Mouse (Mus musculus): ENCODE measurements around the gene Gm765.

Gm765 gene

DNA sequence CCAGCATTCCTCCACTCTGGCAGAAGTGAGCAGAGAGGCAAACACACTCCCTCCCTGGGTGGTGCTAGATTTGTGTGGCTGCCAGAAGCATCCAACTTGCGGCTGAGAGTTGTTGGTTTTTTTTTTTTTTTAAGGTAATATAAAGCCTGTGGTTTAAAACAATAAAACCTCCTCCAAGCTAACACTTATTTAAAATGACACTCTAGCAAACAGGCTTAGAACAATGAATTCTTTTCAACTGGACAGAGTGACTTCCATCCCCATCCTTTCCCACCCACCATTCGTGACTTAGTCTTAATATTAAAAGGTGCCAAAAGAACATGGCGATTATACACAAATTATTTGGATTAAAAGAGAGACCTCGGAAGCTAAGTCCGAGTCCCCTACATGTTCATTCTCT lies at the start of gene Gm765:
TSS of gene Gm765 (minus strand) at position 101 of the 400 bp plus-strand sequence.
- no peak for DNase-seq (ENCODE audit: low spot score in 2 of 2)

GRCm38 (mm10) chr6:98385487-98385886 lies 42.9 kb upstream of the Gm765 start:
- DNase-seq (ENCODE audit: low spot score in 2 of 2), result peak; percentile 40 to 60

GRCm38 (mm10) chr6:98384431-98384830 lies 41.9 kb upstream of the Gm765 start:
- DNase-seq (ENCODE audit: low spot score in 2 of 2), result peak in 1 of 2 experiments; percentile 10

DNA sequence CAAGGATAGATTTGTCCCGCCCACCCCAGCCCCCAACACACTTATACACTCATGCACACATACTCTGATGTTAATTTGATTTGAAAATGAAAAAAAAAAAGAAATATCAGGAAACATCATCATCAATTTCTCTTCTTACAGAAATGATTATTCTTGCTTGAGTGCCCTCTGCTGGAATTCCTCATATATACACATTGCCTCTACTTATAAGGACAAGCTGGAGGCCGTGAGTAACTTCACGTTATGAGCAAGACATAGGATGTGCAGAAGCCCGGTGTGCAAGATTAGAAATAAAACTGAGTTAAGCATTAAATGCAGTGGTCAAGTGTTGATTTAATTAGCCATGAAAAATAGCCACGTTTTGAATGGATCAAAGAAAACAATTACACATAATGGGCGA lies 40.9 kb upstream of the Gm765 start:
- DNase-seq (ENCODE audit: low spot score in 2 of 2), result peak; percentile 12 to 14

DNA sequence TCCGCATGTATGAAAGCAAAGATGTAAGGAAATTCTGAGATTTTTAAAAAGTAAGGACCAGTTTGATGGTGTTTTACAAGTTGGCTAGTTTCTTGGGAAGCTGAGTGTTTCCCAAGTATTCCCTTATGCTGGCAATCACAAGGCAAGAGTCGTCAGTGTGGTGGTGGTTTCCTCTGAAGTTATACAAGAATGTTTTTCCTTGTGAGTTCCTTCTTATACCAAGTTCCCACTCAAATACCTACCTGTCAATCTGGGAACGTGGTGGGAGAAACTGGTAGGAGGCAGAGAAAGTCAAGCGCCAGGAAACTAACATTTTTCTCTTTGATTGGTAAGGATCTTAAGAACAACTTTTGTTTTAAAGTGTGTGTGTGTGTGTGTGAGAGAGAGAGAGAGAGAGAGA lies 23.6 kb upstream of the Gm765 start:
- DNase-seq (ENCODE audit: low spot score in 2 of 2), result no peak

- DNase-seq (ENCODE audit: low spot score in 2 of 2), result no peak
Measured at GRCm38 (mm10) chr6:98355271-98355670, 12.7 kb upstream of the Gm765 start.

- peak in 1 of 2 experiments; percentile 20 for DNase-seq (ENCODE audit: low spot score in 2 of 2)
Measured at GRCm38 (mm10) chr6:98353285-98353684, 10.7 kb upstream of the Gm765 start.

DNA sequence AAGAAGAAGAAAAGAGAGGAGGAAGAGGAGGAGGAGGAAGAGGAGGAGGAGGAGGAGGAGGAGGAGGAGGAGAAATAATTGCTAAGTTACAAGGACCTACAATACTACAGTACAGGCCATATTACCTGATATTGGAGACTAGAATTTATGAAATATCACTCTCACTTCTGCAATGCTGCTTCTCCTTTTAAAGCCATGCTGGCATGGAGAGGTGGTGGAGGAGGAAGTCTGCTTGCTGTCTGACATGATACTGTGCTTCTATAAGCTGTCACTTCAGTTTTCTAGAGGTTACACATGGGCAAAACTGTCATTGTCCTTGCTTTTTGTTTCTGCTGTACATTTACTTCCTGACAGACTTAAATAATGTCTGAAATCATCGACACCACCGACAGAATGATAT lies 9.8 kb downstream of the Gm765 start:
- DNase-seq (ENCODE audit: low spot score in 2 of 2), result no peak

DNA sequence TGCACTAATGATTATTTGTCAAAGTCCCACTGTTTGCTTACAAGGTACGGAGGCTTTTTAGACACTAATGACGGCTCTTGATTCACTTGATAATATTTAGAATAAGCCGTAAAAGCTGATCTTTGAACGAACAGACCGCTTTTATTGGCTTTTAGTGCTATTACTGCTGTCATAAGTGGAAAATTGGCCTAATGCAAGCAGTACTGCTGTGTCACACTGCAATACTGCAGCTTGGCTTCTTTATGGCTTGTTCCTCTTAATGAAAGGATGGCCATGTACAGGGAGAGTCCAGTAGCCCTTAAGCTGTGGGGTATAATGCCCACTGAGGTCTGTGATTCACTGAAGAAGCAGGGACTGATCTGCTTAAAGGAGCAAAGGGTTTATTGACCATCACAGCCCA lies 30.9 kb downstream of the Gm765 start:
- DNase-seq (ENCODE audit: low spot score in 2 of 2), result no peak

DNA sequence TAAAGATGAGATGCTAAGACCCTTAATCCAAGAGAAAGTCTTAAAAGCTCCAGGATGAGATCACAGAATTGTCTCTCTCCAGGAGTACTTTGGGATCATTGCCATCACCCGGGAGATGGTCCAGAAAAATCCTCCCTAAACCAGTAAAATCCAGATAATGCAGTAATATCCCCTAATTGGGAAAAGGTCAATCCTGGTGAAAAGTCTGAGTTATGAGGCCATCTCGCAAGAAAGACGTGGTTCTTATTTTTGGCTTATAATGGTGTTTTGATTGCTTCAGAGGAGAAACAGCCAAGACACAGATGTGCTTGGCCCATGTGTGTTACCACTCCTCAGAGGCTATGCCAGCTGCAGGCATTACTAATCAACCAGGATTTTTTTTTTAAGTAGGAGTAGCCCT lies 34.9 kb downstream of the Gm765 start:
- no peak for DNase-seq (ENCODE audit: low spot score in 2 of 2)

- no peak for DNase-seq (ENCODE audit: low spot score in 2 of 2)
Measured at GRCm38 (mm10) chr6:98307159-98307558, 35.4 kb downstream of the Gm765 start.

- DNase-seq (ENCODE audit: low spot score in 2 of 2), result no peak
Measured at GRCm38 (mm10) chr6:98292064-98292463, 50.5 kb downstream of the Gm765 start.

- peak in 1 of 2 experiments; percentile 24 for DNase-seq (ENCODE audit: low spot score in 2 of 2)
Measured at GRCm38 (mm10) chr6:98288316-98288715, 54.2 kb downstream of the Gm765 start.

DNA sequence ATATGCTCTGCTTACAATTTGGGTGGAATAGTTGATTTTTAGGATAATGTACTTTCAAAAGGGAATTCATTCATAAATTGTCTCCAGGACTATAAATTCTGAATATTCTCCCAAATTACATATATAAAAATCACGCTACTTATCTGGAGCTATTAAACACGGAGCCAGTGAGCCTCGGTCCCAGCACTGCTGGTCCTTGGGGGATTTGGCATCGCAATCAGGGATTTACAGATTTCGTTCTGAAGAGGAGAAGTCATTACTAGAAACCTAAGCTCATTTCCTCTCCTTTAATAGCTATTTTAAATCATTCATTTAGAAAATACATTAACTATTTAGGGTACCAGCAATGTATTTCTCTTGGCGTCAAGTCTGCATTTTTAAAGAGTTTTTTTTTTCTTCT lies 55.0 kb downstream of the Gm765 start:
- no peak for DNase-seq (ENCODE audit: low spot score in 2 of 2)

- peak in 1 of 2 experiments; percentile 17 for DNase-seq (ENCODE audit: low spot score in 2 of 2)
Measured at GRCm38 (mm10) chr6:98285190-98285589, 57.4 kb downstream of the Gm765 start.

- DNase-seq (ENCODE audit: low spot score in 2 of 2), result no peak
Measured at GRCm38 (mm10) chr6:98282791-98283190, 59.8 kb downstream of the Gm765 start.

DNA sequence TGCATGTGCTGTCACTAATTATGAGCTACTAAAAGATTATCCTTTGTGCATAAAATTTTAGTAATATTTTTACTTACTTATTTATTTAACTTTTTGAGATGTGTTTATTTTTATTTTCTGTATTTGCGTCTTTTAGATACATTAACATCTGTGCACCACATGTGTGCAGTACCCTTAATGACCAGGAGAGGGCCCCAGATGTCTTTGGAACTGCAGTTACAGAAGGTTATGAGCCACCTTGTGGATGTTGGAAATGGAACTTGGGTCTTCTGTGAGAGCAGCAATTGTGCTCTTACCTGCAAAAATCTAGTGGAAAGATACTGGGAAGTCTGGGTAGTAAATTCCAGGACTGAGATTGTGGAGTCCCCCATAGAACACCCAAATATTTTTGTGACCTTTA lies 71.0 kb downstream of the Gm765 start:
- DNase-seq (ENCODE audit: low spot score in 2 of 2), result no peak

DNA sequence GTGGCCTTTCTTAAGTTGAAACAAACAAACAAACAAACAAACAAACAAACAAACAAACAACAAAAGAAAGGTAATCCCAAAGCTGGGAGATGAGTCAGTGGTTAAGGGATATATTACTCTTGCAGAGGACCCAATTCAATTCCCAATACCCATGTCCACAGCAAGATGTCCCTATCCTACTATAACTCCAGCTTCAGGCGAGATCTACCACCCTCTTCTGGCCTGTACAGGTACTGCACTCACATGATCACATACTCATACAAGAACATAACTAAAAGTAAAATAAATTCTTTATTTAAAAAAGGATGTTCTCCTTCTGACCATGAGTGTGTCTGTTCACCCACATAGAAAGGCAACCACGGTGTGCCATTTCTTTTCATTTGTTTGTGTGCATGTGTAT lies 79.6 kb downstream of the Gm765 start:
- no peak for DNase-seq (ENCODE audit: low spot score in 2 of 2)

DNA sequence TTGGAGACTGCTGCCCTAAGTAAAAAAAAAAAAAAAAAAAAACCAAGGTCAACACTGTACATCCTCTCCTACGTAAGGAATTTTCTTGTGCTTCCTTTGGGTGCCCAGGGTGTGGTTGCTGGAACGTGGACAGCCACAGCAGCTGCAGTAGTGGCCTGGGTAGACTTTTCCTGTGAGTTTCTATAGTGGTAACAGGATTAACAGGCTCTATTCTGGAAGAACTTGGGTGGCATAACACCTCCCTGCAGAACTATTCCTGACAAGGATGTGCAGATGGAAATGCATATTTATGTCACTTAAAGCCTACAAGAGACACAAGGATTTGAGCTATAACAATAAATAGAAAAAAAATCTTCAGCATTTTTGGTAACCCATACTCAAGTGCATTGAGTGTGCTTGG lies 83.5 kb downstream of the Gm765 start:
- DNase-seq (ENCODE audit: low spot score in 2 of 2), result peak; percentile 46 to 84

DNA sequence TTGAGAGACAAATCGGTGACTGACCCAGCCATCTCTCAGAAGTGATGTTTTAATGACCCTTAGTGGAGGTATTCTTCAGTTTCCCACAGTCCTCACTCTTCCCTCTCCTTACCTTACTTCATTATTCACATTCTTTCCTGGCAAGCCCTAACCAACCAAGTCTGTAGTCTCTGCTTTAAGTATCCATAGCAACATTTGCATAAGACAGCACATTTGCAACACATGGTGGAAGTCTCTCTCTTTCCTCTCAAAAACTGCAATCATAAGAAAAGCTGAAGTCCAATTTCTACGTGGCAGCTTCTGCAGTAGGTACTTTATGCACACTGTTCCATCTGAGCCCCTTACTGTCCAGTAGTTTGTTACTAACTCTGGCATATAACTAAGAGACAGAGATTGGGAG lies 96.1 kb downstream of the Gm765 start:
- DNase-seq (ENCODE audit: low spot score in 2 of 2), result peak in 1 of 2 experiments; percentile 19

- DNase-seq (ENCODE audit: low spot score in 2 of 2), result no peak
Measured at GRCm38 (mm10) chr6:98243186-98243585, 99.4 kb downstream of the Gm765 start.

DNA sequence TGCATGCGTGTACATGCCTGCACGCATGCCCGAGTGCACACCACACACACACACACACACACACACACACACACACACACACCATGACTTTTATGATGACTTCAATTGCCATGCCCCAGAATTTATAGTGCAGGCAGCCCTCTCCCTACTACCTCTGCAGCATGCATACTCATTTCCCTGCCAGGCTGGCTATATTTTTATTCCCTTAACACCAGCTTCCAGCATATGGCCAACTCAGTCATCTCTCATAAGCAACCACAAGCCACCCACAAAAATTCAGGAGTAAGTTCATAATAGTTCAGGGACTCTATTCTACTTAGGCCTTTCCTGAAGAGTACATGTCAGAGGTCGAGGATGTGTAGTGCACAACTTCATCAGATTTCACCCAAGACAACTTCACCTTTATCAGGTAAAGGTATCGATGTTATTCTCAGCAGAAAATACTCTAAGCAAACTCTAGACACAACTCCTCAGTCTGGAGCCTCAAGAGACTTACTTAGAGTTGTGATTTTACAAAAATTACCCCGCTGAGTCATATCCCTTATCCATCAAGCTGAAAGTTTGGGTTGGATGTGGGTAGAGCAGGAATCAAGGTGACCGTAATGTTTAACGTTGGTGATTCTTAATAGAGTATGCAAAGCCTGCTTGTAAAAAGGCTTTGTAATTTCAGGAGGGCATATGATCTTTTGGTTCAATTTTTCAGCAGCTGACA lies 101.8 kb downstream of the Gm765 start:
- DNase-seq (ENCODE audit: low spot score in 2 of 2), result peak; percentile 26 to 68

DNA sequence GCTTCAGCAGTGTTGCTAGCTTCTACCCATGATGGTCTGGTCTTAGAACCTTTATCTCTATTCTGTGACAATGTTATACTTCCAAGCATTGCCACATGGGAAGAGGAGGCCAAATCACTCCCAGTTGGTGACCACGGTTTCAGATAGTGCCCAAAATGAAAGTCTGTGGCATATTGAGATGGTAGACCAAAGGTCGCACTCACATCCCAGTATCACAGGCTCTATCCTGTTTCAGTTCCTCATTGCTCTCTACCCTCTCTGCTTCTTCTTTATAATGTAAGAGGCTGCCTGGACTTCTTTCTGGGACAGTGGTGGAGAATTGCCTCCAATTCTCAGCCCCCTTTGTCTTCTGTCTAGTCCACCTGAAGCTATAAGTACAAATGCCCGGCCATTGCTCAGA lies 108.5 kb downstream of the Gm765 start:
- DNase-seq (ENCODE audit: low spot score in 2 of 2), result no peak

DNA sequence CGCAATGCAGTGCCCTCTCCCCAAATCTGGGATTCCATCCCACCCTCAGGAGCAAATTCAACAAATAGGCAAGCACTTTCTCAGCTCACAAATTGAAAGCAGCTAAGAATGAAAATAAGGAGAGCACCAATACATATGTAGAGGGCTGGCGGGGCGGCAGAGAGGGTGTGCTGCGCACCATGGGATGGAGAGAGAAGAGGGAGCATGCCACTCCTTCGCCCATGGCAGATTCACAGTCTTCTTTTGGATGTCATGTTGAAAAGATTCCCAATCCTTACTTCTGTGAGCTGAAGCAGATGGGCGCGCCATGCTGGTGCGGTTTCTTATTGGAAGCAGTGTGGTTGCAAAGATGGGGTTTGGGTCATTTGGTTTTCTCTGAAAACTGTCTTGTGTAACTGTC lies 118.6 kb downstream of the Gm765 start:
- DNase-seq (ENCODE audit: low spot score in 2 of 2), result no peak

Measured in right cerebral cortex, postnatal 36 days (tissue).